Mouse (Mus musculus) lung, postnatal 10 days (tissue): ENCODE measurements at regions not wholly inside any gene's neighbourhood (a gene's known extent, or its start where the extent isn't known, plus 50 kb on each side); places are given as distances from the start of the nearest gene placed in this dataset.
"Not testable (repeated sequence)": the region's sequence is repeated elsewhere in the genome, so short reads cannot be mapped to it uniquely, and the experiment has no call there.

Experiments
- DNase-seq: peaks from one replicate; pipeline ENCODE4 v3.0.0; 2021

GRCm38 (mm10) chr14:61757086-61757822, 150.0 kb downstream of the Kcnrg start:
- DNase-seq, result peak; percentile 85

- DNase-seq, result no peak
Observed at GRCm38 (mm10) chr14:61757823-61758175, 150.5 kb downstream of the Kcnrg start.

- DNase-seq, result no peak
Observed at GRCm38 (mm10) chr14:61758586-61758985, 151.3 kb downstream of the Kcnrg start.

- DNase-seq, result not testable (repeated sequence)
Observed at GRCm38 (mm10) chr14:61760176-61760575, 152.9 kb downstream of the Kcnrg start.

GRCm38 (mm10) chr14:61762076-61762475, 154.8 kb downstream of the Kcnrg start:
- DNase-seq, result no peak

- no peak for DNase-seq
Observed at GRCm38 (mm10) chr14:61769881-61770280, 162.6 kb downstream of the Kcnrg start.

- no peak for DNase-seq
Observed at GRCm38 (mm10) chr14:61774171-61774570, 166.9 kb downstream of the Kcnrg start.

- no peak for DNase-seq
Observed at GRCm38 (mm10) chr14:61778618-61779017, 171.4 kb downstream of the Kcnrg start.

GRCm38 (mm10) chr14:61783206-61783605, 175.9 kb downstream of the Kcnrg start:
- DNase-seq, result no peak

- DNase-seq, result no peak
Observed at GRCm38 (mm10) chr14:61784609-61785008, 177.4 kb downstream of the Kcnrg start.

- no peak for DNase-seq
Observed at GRCm38 (mm10) chr14:61786031-61786430, 178.8 kb downstream of the Kcnrg start.

- no peak for DNase-seq
Observed at GRCm38 (mm10) chr14:61787746-61788145, 180.5 kb downstream of the Kcnrg start.

GRCm38 (mm10) chr14:61788998-61789790, 181.9 kb downstream of the Kcnrg start:
- DNase-seq, result peak; percentile 83

- DNase-seq, result no peak
Observed at GRCm38 (mm10) chr14:61795976-61796645, 188.9 kb downstream of the Kcnrg start.

- DNase-seq, result no peak
Observed at GRCm38 (mm10) chr14:61796671-61797070, 189.4 kb downstream of the Kcnrg start.

GRCm38 (mm10) chr14:61803421-61803925, 196.2 kb downstream of the Kcnrg start:
- no peak for DNase-seq

- DNase-seq, result no peak
Observed at GRCm38 (mm10) chr14:61805433-61805832, 198.2 kb downstream of the Kcnrg start.

- no peak for DNase-seq
Observed at GRCm38 (mm10) chr14:61808193-61808592, 200.9 kb downstream of the Kcnrg start.

- no peak for DNase-seq
Observed at GRCm38 (mm10) chr14:61809716-61810437, 202.6 kb downstream of the Kcnrg start.

GRCm38 (mm10) chr14:61810836-61811235, 203.6 kb downstream of the Kcnrg start:
- no peak for DNase-seq

GRCm38 (mm10) chr14:61817711-61818110, 210.5 kb downstream of the Kcnrg start:
- DNase-seq, result no peak

- DNase-seq, result no peak
Observed at GRCm38 (mm10) chr14:61818365-61818764, 211.1 kb downstream of the Kcnrg start.

GRCm38 (mm10) chr14:61819251-61819650, 212.0 kb downstream of the Kcnrg start:
- no peak for DNase-seq
